Mouse (Mus musculus): Measurements from ENCODE around the gene Tiam2. TPM values are rescaled to one million over a fixed set of nuclear protein-coding genes. Genes with fewer than 3 reads are reported as not detected.

Gene Tiam2
- total RNA-seq, 1 experiment: 3.1 TPM

DNA sequence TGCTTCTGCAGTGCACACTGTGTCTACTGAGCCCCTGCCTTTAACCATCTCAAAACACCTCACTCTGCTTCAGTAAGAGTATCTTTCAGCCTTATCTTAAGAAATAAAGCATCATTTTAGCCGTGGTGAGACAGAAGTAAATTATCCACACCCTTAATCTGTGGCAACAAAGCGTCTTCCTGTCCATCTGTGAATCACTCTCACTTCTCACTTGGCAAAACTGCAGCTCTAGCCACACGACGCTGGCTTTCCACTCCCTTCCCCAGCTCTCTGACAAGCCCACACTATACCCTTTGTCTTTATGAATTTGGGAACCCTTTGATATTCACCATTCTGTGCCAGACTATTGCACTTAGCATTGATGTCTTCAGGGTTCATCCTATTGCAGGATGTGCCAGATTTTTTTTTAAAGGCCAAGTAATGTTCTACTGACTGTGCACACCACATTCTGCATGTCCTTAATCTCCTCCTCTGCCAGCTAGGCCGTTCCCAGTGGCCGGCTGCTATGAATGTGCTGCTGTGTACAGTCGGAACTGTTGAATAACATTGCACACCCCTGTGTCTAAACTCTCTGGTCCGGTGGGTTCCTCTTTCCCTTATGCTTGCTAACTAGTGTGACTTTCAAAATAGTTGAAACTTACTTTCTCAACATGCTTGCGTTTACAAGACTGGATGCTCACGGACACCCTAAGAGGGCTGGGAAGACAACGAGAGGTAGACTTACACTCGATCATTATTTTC lies 126.4 kb downstream of the Tiam2 start:
- Histone ChIP-seq H3K9me3 (ENCODE audit: control insufficient read depth, insufficient read depth, low read depth, low read length) (no peaks in the 10 kb centered on the region), H3K9ac (ENCODE audit: insufficient read depth, low read depth, low read length, poor library complexity, severe bottlenecking) (no peak overlapping the region), H3K36me3 (ENCODE audit: control insufficient read depth, insufficient read depth, low read length, poor library complexity, severe bottlenecking) (no peaks in the 10 kb centered on the region), H3K4me3 (ENCODE audit: insufficient read depth in 1 of 2, low read depth in 1 of 2, low read length in 2 of 2, poor library complexity in 1 of 2, severe bottlenecking in 1 of 2) (no peak overlapping the region), H3K27ac (ENCODE audit: insufficient read depth, low read depth, low read length, poor library complexity, severe bottlenecking) (no peak overlapping the region), H3K4me1 (ENCODE audit: control insufficient read depth in 2 of 2, insufficient read depth in 2 of 2, low read length in 2 of 2, poor library complexity in 1 of 2) (no peaks in the 10 kb centered on the region)
- in situ Hi-C loops (cut with MboI; ENCODE audit: low sequenced_read_pairs in 2 of 2, unreplicated experiment in 2 of 2): no loop called here
- no peak for TF ChIP-seq MAFK (IDR thresholded peaks at IDR 0.05; ENCODE audit: insufficient read depth, low read depth, low read length)
- TF ChIP-seq ZNF384 (IDR thresholded peaks at IDR 0.05; ENCODE audit: low read depth, low read length): no peak
- no peak for TF ChIP-seq ZC3H11A (IDR thresholded peaks at IDR 0.05; ENCODE audit: borderline replicate concordance, low read depth, low read length)
- TF ChIP-seq HCFC1 (IDR thresholded peaks at IDR 0.05; ENCODE audit: borderline replicate concordance, insufficient read depth, low read length): no peak
- no peak for DNase-seq (ENCODE audit: low read depth, low spot score)

DNA sequence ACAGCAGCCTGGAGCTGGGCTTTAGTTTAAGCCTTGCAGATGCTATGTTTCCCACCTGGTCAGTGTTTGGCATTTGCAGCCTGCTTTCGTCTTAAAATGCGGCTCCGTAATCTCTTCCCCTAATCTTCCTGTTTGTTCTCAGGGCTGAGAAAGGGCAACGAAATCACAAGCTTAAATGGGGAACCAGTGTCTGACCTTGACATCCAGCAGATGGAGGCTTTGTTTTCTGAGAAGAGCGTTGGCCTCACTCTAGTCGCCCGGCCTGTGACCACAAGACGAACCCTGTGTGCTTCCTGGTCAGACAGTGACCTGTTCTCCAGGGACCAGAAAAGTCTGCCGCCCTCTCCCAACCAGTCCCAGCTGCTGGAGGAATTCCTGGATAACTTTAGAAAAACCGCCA lies 127.6 kb downstream of the Tiam2 start:
- in situ Hi-C loops (cut with MboI; ENCODE audit: low sequenced_read_pairs in 2 of 2, unreplicated experiment in 2 of 2): no loop called here
- TF ChIP-seq ZC3H11A (IDR thresholded peaks at IDR 0.05; ENCODE audit: borderline replicate concordance, low read depth, low read length): no peak
- no peak for TF ChIP-seq MAFK (IDR thresholded peaks at IDR 0.05; ENCODE audit: insufficient read depth, low read depth, low read length)
- no peak for TF ChIP-seq HCFC1 (IDR thresholded peaks at IDR 0.05; ENCODE audit: borderline replicate concordance, insufficient read depth, low read length)
- no peak for TF ChIP-seq ZNF384 (IDR thresholded peaks at IDR 0.05; ENCODE audit: low read depth, low read length)
- no peak for TF ChIP-seq CHD2 (IDR thresholded peaks at IDR 0.05; ENCODE audit: low read depth, low read length)
- H3K4me3 ChIP-seq (ENCODE audit: insufficient read depth in 1 of 2, low read depth in 1 of 2, low read length in 2 of 2, poor library complexity in 1 of 2, severe bottlenecking in 1 of 2): no peak overlapping the region
- no peaks in the 10 kb centered on the region for H3K4me1 ChIP-seq (ENCODE audit: control insufficient read depth in 2 of 2, insufficient read depth in 2 of 2, low read length in 2 of 2, poor library complexity in 1 of 2)
- H3K9ac ChIP-seq (ENCODE audit: insufficient read depth, low read depth, low read length, poor library complexity, severe bottlenecking): no peak overlapping the region
- H3K27ac ChIP-seq (ENCODE audit: insufficient read depth, low read depth, low read length, poor library complexity, severe bottlenecking): no peak overlapping the region
- no peak for DNase-seq (ENCODE audit: low read depth, low spot score)
- no peaks in the 10 kb centered on the region for H3K9me3 ChIP-seq (ENCODE audit: control insufficient read depth, insufficient read depth, low read depth, low read length)
- H3K36me3 ChIP-seq (ENCODE audit: control insufficient read depth, insufficient read depth, low read length, poor library complexity, severe bottlenecking): no peaks in the 10 kb centered on the region

DNA sequence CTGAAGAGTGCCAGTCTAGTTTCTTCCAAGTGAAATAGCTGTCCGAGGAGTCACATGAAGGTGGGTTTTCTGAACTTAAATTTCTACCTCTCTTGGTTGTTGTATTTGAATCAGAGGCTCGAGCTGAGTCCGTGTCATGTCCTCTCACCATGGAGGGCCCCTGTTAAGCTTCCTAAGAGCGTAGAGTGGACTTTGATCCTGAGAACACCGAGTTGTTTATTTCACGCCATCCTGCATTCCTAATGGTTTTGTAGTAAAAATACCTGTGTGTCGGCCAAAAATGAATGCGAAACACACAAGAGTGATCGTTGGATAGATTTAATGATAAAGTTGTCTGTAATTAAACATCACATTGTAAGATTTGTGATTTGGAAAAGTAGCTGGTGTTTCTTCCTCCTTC lies 128.5 kb downstream of the Tiam2 start:
- in situ Hi-C loops (cut with MboI; ENCODE audit: low sequenced_read_pairs in 2 of 2, unreplicated experiment in 2 of 2): no loop called here
- no peak overlapping the region for H3K4me3 ChIP-seq (ENCODE audit: insufficient read depth in 1 of 2, low read depth in 1 of 2, low read length in 2 of 2, poor library complexity in 1 of 2, severe bottlenecking in 1 of 2)
- DNase-seq (ENCODE audit: low read depth, low spot score): no peak
- no peaks in the 10 kb centered on the region for H3K9me3 ChIP-seq (ENCODE audit: control insufficient read depth, insufficient read depth, low read depth, low read length)
- H3K27ac ChIP-seq (ENCODE audit: insufficient read depth, low read depth, low read length, poor library complexity, severe bottlenecking): no peak overlapping the region
- no peaks in the 10 kb centered on the region for H3K4me1 ChIP-seq (ENCODE audit: control insufficient read depth in 2 of 2, insufficient read depth in 2 of 2, low read length in 2 of 2, poor library complexity in 1 of 2)
- TF ChIP-seq MAFK (IDR thresholded peaks at IDR 0.05; ENCODE audit: insufficient read depth, low read depth, low read length) (no peak), HCFC1 (IDR thresholded peaks at IDR 0.05; ENCODE audit: borderline replicate concordance, insufficient read depth, low read length) (no peak), ZC3H11A (IDR thresholded peaks at IDR 0.05; ENCODE audit: borderline replicate concordance, low read depth, low read length) (no peak), ZNF384 (IDR thresholded peaks at IDR 0.05; ENCODE audit: low read depth, low read length) (no peak), CHD2 (IDR thresholded peaks at IDR 0.05; ENCODE audit: low read depth, low read length) (no peak)
- no peak overlapping the region for H3K9ac ChIP-seq (ENCODE audit: insufficient read depth, low read depth, low read length, poor library complexity, severe bottlenecking)
- no peaks in the 10 kb centered on the region for H3K36me3 ChIP-seq (ENCODE audit: control insufficient read depth, insufficient read depth, low read length, poor library complexity, severe bottlenecking)

DNA sequence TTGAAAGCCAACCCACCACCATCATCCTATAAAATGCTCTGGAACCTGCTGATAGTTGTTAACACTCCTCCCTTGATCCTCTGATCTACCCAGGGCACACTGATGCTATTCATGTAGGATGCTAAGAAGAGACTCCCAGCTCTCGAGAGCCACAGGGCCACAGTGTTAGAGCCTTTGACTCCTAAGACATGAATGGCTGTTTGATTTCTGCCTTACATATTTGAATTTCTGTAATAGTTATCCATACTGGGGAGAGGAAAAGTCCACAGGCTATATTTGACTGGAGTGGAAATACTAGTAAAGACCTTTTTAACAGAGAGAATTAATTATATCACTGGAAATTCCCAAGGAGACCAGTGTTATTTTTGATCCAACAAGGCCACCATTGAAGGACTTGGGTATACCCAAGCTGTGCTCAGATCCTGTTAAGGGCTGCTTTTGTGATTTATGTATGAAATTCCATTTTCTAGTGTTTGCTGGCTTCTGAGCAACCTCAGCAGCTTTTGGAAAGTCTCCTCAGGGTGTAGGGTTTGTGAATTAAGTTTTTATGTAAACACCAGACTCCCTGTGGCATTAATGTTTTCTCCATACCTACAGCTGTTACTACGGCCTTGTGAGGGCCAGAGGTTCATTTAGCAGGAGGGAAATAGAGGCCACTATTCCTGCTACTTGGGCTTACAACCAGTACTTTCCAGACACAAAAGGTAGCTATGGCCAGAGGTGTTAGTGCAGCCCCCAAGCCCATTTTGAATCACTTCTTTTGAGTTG lies 131.7 kb downstream of the Tiam2 start:
- TF ChIP-seq CHD2 (IDR thresholded peaks at IDR 0.05; ENCODE audit: low read depth, low read length) (no peak), MAFK (IDR thresholded peaks at IDR 0.05; ENCODE audit: insufficient read depth, low read depth, low read length) (no peak), HCFC1 (IDR thresholded peaks at IDR 0.05; ENCODE audit: borderline replicate concordance, insufficient read depth, low read length) (no peak), ZC3H11A (IDR thresholded peaks at IDR 0.05; ENCODE audit: borderline replicate concordance, low read depth, low read length) (no peak), ZNF384 (IDR thresholded peaks at IDR 0.05; ENCODE audit: low read depth, low read length) (no peak)
- DNase-seq (ENCODE audit: low read depth, low spot score): no peak
- no peaks in the 10 kb centered on the region for H3K36me3 ChIP-seq (ENCODE audit: control insufficient read depth, insufficient read depth, low read length, poor library complexity, severe bottlenecking)
- H3K27ac ChIP-seq (ENCODE audit: insufficient read depth, low read depth, low read length, poor library complexity, severe bottlenecking): no peak overlapping the region
- H3K4me1 ChIP-seq (ENCODE audit: control insufficient read depth in 2 of 2, insufficient read depth in 2 of 2, low read length in 2 of 2, poor library complexity in 1 of 2): no peaks in the 10 kb centered on the region
- no peak overlapping the region for H3K4me3 ChIP-seq (ENCODE audit: insufficient read depth in 1 of 2, low read depth in 1 of 2, low read length in 2 of 2, poor library complexity in 1 of 2, severe bottlenecking in 1 of 2)
- no peaks in the 10 kb centered on the region for H3K9me3 ChIP-seq (ENCODE audit: control insufficient read depth, insufficient read depth, low read depth, low read length)
- no peak overlapping the region for H3K9ac ChIP-seq (ENCODE audit: insufficient read depth, low read depth, low read length, poor library complexity, severe bottlenecking)
- in situ Hi-C loops (cut with MboI; ENCODE audit: low sequenced_read_pairs in 2 of 2, unreplicated experiment in 2 of 2): no loop called here

All from ES-E14 (cell line).